Mouse (Mus musculus) stomach, embryonic 14.5 days (tissue): Measurements from ENCODE around the gene Samd1. TPM values are rescaled to one million over a fixed set of nuclear protein-coding genes. Genes with fewer than 3 reads are reported as not detected.

ENCODE experiments used
- ATAC-seq: fragments of 200-750 bp; cut with Nextera tagmentation; 2 replicates; pipeline ENCODE4 v1.8.0; 2017; ENCODE audit warnings: low read depth, moderate TSS enrichment; ENCODE audit not compliant: insufficient number of reproducible peaks, insufficient read depth, low FRiP score
- H3K27ac ChIP-seq: fragments of 300-500 bp; sonication (generic); 2 replicates; pipeline ENCODE4 v1.5.1; 2014; ENCODE audit warnings: mild to moderate bottlenecking, low read length, moderate library complexity, mixed read lengths
- H3K27me3 ChIP-seq: fragments of 300-500 bp; sonication (generic); 2 replicates; pipeline ENCODE4 v1.6.1; 2014; ENCODE audit warnings: low read length, control low read depth, mixed read lengths; ENCODE audit not compliant: control insufficient read depth, insufficient read depth
- H3K36me3 ChIP-seq: fragments of 300-500 bp; sonication (generic); 2 replicates; pipeline ENCODE4 v1.6.1; 2014; ENCODE audit warnings: mild to moderate bottlenecking, control low read depth, low read length, moderate library complexity, mixed read lengths; ENCODE audit not compliant: control insufficient read depth, insufficient read depth
- H3K4me1 ChIP-seq: fragments of 300-500 bp; sonication (generic); 2 replicates; pipeline ENCODE4 v1.6.1; 2014; ENCODE audit warnings: low read length, control low read depth, mixed read lengths; ENCODE audit not compliant: control insufficient read depth, insufficient read depth
- H3K4me2 ChIP-seq: fragments of 300-500 bp; sonication (generic); replicated peaks from 2 replicates; pipeline ENCODE4 v1.6.1; 2014; ENCODE audit warnings: low read depth, low read length, control low read depth
- H3K4me3 ChIP-seq: fragments of 300-500 bp; sonication (generic); 2 replicates; pipeline ENCODE4 v1.5.1; 2014; ENCODE audit warnings: low read depth, low read length, control low read depth
- H3K9ac ChIP-seq: fragments of 300-500 bp; sonication (generic); replicated peaks from 2 replicates; pipeline ENCODE4 v1.6.1; 2014; ENCODE audit warnings: low read depth, mild to moderate bottlenecking, control low read depth, low read length, moderate library complexity, mixed read lengths
- H3K9me3 ChIP-seq: fragments of 300-500 bp; sonication (generic); 2 replicates; pipeline ENCODE4 v1.6.1; 2016; ENCODE audit warnings: low read depth, low read length, control low read depth; ENCODE audit not compliant: control insufficient read depth
- WGBS: fragments of 180-500 bp; shearing (Covaris S2); extraction: QIAGEN DNeasy Blood & Tissue Kit; methylation state at CpG from one replicate; pipeline ENCODE4 v1.1.7; 2014; 5-methylcytosine and 5-hydroxymethylcytosine counted together
- polyA plus RNA-seq: library from polyadenylated mRNA; unstranded; fragments of >200 nt; fragmentation: Nextera tagmentation; extraction: Ambion mirVana; gene quantifications from 2 replicates; pipeline ENCODE4 v1.2.1, GENCODE M21; 2014

The Samd1 gene
- polyA plus RNA-seq, 1 experiment from 2014 or later, result 17.5 TPM

GRCm38 (mm10) chr8:83994030-83994429 lies 3.4 kb upstream of the Samd1 start:
- Histone ChIP-seq H3K4me1 (peaks cover 4% of the 10 kb centered on the region), H3K36me3 (peaks cover 37% of the 10 kb centered on the region), H3K4me2 (no peak overlapping the region), H3K4me3 (no peak overlapping the region), H3K27ac (no peak overlapping the region), H3K9ac (no peak overlapping the region), H3K9me3 (no peaks in the 10 kb centered on the region), H3K27me3 (no peaks in the 10 kb centered on the region)
- WGBS, result 81% methylated on average over 3 of the region's 3 CpGs
- no peak for ATAC-seq

GRCm38 (mm10) chr8:83995973-83996372 lies 1.5 kb upstream of the Samd1 start:
- no peaks in the 10 kb centered on the region for H3K27me3 ChIP-seq
- H3K4me1 ChIP-seq, result peaks cover 11% of the 10 kb centered on the region
- H3K4me2 ChIP-seq, result peak overlapping the region; percentile 74
- peaks cover 34% of the 10 kb centered on the region; the same call in 1 of the 2 replicates for H3K36me3 ChIP-seq
- 14% methylated on average over 12 of the region's 12 CpGs for WGBS
- no peak overlapping the region for H3K9ac ChIP-seq
- H3K27ac ChIP-seq, result no peak overlapping the region
- peak overlapping the region; percentile 75; the same call in 1 of the 2 replicates for H3K4me3 ChIP-seq
- no peak for ATAC-seq
- H3K9me3 ChIP-seq, result no peaks in the 10 kb centered on the region

DNA sequence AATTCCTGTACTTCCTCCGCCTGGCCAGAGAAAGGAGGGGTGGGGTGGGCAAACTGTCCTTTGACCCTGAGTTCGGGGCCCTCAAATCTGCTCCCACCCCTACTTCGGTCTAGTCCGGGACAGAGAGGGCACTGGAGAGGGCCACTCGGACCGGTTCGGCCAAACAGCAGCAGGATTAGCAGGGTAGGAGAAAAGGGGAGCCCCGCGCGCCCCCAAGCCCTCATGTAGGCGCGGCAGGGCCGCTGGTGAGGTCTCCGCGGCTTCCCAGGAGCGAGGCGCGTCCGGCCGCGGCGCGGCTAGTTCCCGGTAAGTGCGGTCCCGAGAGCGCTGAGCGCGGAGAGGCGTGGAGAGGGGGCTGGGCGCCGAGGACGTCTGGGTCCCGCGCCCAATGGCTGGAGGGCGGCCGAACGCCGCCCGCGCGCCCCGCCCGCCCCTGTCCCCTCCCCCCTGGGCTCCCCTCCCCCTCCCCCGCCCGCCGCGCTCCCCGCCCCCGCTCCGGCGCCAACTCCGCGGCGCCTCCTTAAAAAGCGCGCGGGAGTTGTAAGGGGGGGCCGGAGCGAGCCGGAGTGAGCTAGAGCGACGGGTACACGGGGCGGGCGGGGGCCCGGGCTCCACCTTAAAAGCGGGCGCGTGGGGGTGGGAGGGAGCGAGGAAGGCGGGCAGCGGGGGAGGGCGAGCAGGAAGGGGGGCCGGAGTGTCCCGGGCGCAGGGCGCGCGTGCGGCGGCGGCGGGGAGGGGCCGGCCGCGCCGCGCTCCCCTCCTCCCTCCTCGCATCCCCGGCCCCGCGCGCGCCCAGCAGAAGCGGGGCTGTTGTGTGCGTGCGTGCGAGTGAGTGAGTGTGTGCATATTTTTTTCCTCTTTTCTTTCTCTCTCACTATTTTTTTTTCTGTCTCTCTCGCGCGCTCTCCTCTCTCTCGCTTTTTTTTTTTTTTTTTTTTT lies 636 bp upstream of the Samd1 start:
- peak; percentile 86 for ATAC-seq
- WGBS, result 1% methylated on average over 41 of the region's 103 CpGs
- Histone ChIP-seq H3K36me3 (peaks cover 30% of the 10 kb centered on the region; the same call in 1 of the 2 replicates), H3K27me3 (no peaks in the 10 kb centered on the region), H3K4me3 (peak overlapping the region; percentile 75), H3K4me2 (peak overlapping the region; percentile 74), H3K27ac (peak overlapping the region; percentile 98), H3K9me3 (no peaks in the 10 kb centered on the region), H3K9ac (peak overlapping the region; percentile 88), H3K4me1 (peaks cover 11% of the 10 kb centered on the region)

- Histone ChIP-seq H3K9me3 (no peaks in the 10 kb centered on the region), H3K4me2 (peak overlapping the region; percentile 84), H3K9ac (peak overlapping the region; percentile 88), H3K36me3 (peaks cover 32% of the 10 kb centered on the region; the same call in 1 of the 2 replicates), H3K4me1 (peaks cover 11% of the 10 kb centered on the region), H3K27me3 (no peaks in the 10 kb centered on the region), H3K4me3 (peak overlapping the region; percentile 72), H3K27ac (peak overlapping the region; percentile 82)
- under 1% methylated on average over 87 of the region's 92 CpGs for WGBS
- ATAC-seq, result no peak
Measured at GRCm38 (mm10) chr8:83998231-83999056, 972 bp downstream of the Samd1 start.

GRCm38 (mm10) chr8:83999057-83999705 lies 1.7 kb downstream of the Samd1 start:
- Histone ChIP-seq H3K4me3 (peak overlapping the region; percentile 72), H3K27me3 (no peaks in the 10 kb centered on the region), H3K9ac (peak overlapping the region; percentile 88; the same call in 1 of the 2 replicates), H3K9me3 (no peaks in the 10 kb centered on the region), H3K4me1 (peaks cover 16% of the 10 kb centered on the region), H3K36me3 (peaks cover 26% of the 10 kb centered on the region; the same call in 1 of the 2 replicates), H3K4me2 (peak overlapping the region; percentile 84), H3K27ac (no peak overlapping the region)
- ATAC-seq, result no peak
- WGBS, result 51% methylated on average over 16 of the region's 16 CpGs

DNA sequence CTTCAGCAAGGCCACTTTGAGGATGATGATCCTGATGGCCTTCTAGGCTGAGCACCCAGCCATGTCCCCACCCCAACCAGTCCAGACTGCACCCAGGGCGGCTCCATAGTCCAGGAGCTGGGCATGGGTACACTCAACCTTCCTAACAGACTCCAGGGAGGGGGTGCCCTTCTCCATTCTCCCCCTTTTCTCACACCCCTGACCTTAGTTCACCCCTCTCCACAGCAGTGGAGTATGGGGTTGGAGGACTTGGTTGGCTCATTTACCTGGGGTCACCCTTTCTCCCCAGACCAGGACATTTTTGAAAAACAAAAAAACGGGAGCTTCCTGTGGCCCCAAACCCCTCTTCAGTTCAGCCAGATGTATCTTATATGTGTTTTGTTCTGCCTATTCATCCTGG lies 2.4 kb downstream of the Samd1 start:
- Histone ChIP-seq H3K9me3 (no peaks in the 10 kb centered on the region), H3K27ac (no peak overlapping the region), H3K27me3 (no peaks in the 10 kb centered on the region), H3K36me3 (peaks cover 23% of the 10 kb centered on the region; the same call in 1 of the 2 replicates), H3K4me2 (no peak overlapping the region), H3K4me3 (0 out of 2 replicates have a peak overlapping the region, but pooled peaks have one; percentile 72), H3K9ac (no peak overlapping the region; the same call in 1 of the 2 replicates), H3K4me1 (peaks cover 18% of the 10 kb centered on the region)
- WGBS, result 82% methylated on average over 2 of the region's 2 CpGs
- ATAC-seq, result no peak

DNA sequence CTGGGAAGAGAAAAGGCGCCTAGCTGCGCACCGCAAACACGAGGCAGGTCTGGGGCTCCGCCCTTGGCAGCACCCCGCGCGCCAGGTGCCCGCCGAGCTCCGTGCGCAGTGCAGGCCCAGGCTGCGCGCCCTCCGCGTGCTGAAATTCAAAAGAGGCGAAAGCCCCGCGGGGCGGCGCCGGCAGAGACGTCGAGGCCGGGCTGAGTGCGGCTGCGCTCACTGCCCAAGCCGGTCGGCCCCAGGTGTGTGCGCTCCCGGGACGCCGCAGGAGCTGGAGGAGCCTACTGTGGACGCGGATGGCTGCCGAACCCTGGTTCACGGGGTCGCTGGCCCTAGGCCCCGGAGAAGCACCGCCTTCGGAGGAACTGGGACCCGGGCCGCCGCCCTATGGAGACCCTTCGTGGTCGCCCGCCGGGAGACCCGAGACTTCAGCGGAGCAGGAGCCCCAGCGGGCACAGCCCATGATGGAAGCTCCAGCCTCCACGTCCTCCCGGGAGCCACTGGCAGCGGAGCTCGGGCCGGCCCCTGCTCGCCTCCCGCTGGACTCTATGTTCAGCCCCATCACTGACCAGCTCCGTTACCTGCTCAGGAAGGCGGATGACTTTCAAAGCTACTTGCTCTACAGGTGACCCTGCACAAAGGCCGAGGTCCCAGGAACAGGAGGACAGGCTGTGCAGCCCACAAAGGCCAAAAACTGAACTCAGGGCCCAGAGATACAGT lies 4.0 kb downstream of the Samd1 start, which contains the start of gene 1700067K01Rik:
TSS of gene 1700067K01Rik (plus strand) at position 222 of the 720 bp plus-strand sequence.
- H3K9ac ChIP-seq, result no peak within 1 kb of the TSS; the same call in 1 of the 2 replicates
- no peak for ATAC-seq
- H3K4me1 ChIP-seq, result peaks cover 21% of the 10 kb centered on the region
- no peak within 1 kb of the TSS for H3K27ac ChIP-seq
- no peaks in the 10 kb centered on the region for H3K27me3 ChIP-seq
- peaks cover 20% of the 10 kb centered on the region; the same call in 1 of the 2 replicates for H3K36me3 ChIP-seq
- 35% methylated on average over 60 of the region's 61 CpGs for WGBS
- no peaks in the 10 kb centered on the region for H3K9me3 ChIP-seq
- H3K4me3 ChIP-seq, result no peak within 1 kb of the TSS; the same call in 1 of the 2 replicates
- H3K4me2 ChIP-seq, result 0 out of 2 replicates have a peak within 1 kb of the TSS, but pooled peaks have one; percentile 7
